Mouse (Mus musculus): ENCODE measurements around the gene Gm6882.
"Not testable (repeated sequence)": the region's sequence is repeated elsewhere in the genome, so short reads cannot be mapped to it uniquely, and the experiment has no call there.

The Gm6882 gene

DNA sequence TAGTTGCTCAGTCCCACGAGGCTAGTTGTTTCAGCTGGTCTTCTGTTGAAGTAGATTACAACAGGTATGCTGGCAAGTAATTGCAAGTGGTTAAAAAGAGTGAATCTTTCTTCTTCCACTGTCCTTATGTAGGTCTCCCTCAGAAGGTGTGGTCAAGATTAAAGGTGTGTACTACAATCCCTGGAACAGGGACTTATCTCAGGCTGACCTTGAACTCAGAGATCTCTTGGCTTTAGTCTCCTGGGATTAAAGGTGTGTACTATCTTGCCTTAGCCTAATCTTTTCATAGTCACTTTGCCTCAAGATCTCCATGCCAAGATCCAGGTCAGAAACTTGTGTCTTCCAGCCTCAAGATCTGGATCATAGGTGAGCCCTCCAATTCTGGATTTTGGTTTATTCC is at the start of gene Gm6882:
Gm6882 (minus strand) TSS at position 101 of the 400 bp plus-strand sequence.
- DNase-seq: not testable (repeated sequence)
